Mouse (Mus musculus) liver, embryonic 11.5 days (tissue): ENCODE results near the gene Daam1. TPM values are rescaled to one million over a fixed set of nuclear protein-coding genes. Genes with fewer than 3 reads are reported as not detected.

Experiments used
- ATAC-seq: fragments of 200-750 bp; cut with Nextera tagmentation; replicated peaks from 2 replicates; pipeline ENCODE4 v1.8.0; 2017; ENCODE audit warnings: moderate number of reproducible peaks, mild to moderate bottlenecking, moderate TSS enrichment, moderate library complexity; ENCODE audit not compliant: low FRiP score
- DNase-seq: peaks from one replicate; pipeline ENCODE4 v3.0.0-alpha.2; 2017; ENCODE audit warnings: low spot score
- H3K27ac ChIP-seq: fragments of 300-500 bp; sonication (generic); 2 replicates; pipeline ENCODE4 v1.5.1; 2014; ENCODE audit warnings: mild to moderate bottlenecking, low read depth, low read length, control low read depth
- H3K27me3 ChIP-seq: fragments of 300-500 bp; sonication (generic); replicated peaks from 2 replicates; pipeline ENCODE4 v1.6.1; 2014; ENCODE audit warnings: low read length, mixed read lengths; ENCODE audit not compliant: control insufficient read depth, insufficient read depth
- H3K36me3 ChIP-seq: fragments of 300-500 bp; sonication (generic); 2 replicates; pipeline ENCODE4 v1.6.1; 2014; ENCODE audit warnings: mild to moderate bottlenecking, low read length, moderate library complexity, mixed read lengths; ENCODE audit not compliant: control insufficient read depth, insufficient read depth
- H3K4me1 ChIP-seq: fragments of 300-500 bp; sonication (generic); replicated peaks from 2 replicates; pipeline ENCODE4 v1.6.1; 2014; ENCODE audit warnings: low read length, mixed read lengths; ENCODE audit not compliant: control insufficient read depth, insufficient read depth
- H3K4me2 ChIP-seq: fragments of 300-500 bp; sonication (generic); 2 replicates; pipeline ENCODE4 v1.6.1; 2014; ENCODE audit warnings: mild to moderate bottlenecking, control low read depth, moderate library complexity
- H3K4me3 ChIP-seq: fragments of 300-500 bp; sonication (generic); 2 replicates; pipeline ENCODE4 v1.5.1; 2014; ENCODE audit warnings: low read depth, low read length, control low read depth
- H3K9ac ChIP-seq: fragments of 300-500 bp; sonication (generic); 2 replicates; pipeline ENCODE4 v1.6.1; 2014; ENCODE audit warnings: low read depth, low read length, control low read depth
- H3K9me3 ChIP-seq: fragments of 300-500 bp; sonication (generic); 2 replicates; pipeline ENCODE4 v1.6.1; 2016; ENCODE audit warnings: low read length, inconsistent platforms, mixed read lengths; ENCODE audit not compliant: control insufficient read depth
- WGBS: fragments of 180-500 bp; shearing (Covaris S2); extraction: QIAGEN DNeasy Blood & Tissue Kit; methylation state at CpG from one replicate; pipeline ENCODE4 v1.1.7; 2014; 5-methylcytosine and 5-hydroxymethylcytosine counted together
- polyA plus RNA-seq: library from polyadenylated mRNA; unstranded; fragments of >200 nt; fragmentation: Nextera tagmentation; extraction: Ambion mirVana; gene quantifications from 2 replicates; pipeline ENCODE4 v1.2.1, GENCODE M21; 2014

Daam1 gene
- polyA plus RNA-seq, 1 experiment from 2014 or later, result 15.2 TPM

GRCm38 (mm10) chr12:71970791-71971654 is 140.1 kb downstream of the Daam1 start:
- peaks cover 8% of the 10 kb centered on the region for H3K36me3 ChIP-seq
- H3K4me1 ChIP-seq, result peaks cover 7% of the 10 kb centered on the region
- H3K4me2 ChIP-seq, result no peak overlapping the region
- DNase-seq, result no peak
- H3K9ac ChIP-seq, result no peak overlapping the region
- H3K9me3 ChIP-seq, result no peaks in the 10 kb centered on the region
- no peak overlapping the region for H3K4me3 ChIP-seq
- no peaks in the 10 kb centered on the region for H3K27me3 ChIP-seq
- WGBS, result 69% methylated on average over 9 of the region's 9 CpGs
- peak; percentile 56 for ATAC-seq
- H3K27ac ChIP-seq, result no peak overlapping the region

GRCm38 (mm10) chr12:71972126-71972525 is 141.2 kb downstream of the Daam1 start:
- H3K27ac ChIP-seq, result no peak overlapping the region
- no peaks in the 10 kb centered on the region for H3K9me3 ChIP-seq
- H3K4me2 ChIP-seq, result no peak overlapping the region
- no peak overlapping the region for H3K9ac ChIP-seq
- peaks cover 8% of the 10 kb centered on the region for H3K36me3 ChIP-seq
- H3K27me3 ChIP-seq, result no peaks in the 10 kb centered on the region
- H3K4me1 ChIP-seq, result peaks cover 7% of the 10 kb centered on the region
- DNase-seq (no peak), ATAC-seq (no peak)
- H3K4me3 ChIP-seq, result no peak overlapping the region
- 62% methylated on average over 5 of the region's 5 CpGs for WGBS

- DNase-seq, result no peak
- Histone ChIP-seq H3K4me1 (peaks cover 7% of the 10 kb centered on the region), H3K9ac (no peak overlapping the region), H3K4me2 (no peak overlapping the region), H3K9me3 (no peaks in the 10 kb centered on the region), H3K4me3 (no peak overlapping the region), H3K27ac (no peak overlapping the region), H3K27me3 (no peaks in the 10 kb centered on the region), H3K36me3 (peaks cover 8% of the 10 kb centered on the region)
- WGBS, result 80% methylated on average over 12 of the region's 12 CpGs
- ATAC-seq, result no peak
Measured at GRCm38 (mm10) chr12:71972619-71973266, 141.9 kb downstream of the Daam1 start.

GRCm38 (mm10) chr12:71973577-71973976 is 142.7 kb downstream of the Daam1 start:
- peaks cover 12% of the 10 kb centered on the region for H3K4me1 ChIP-seq

GRCm38 (mm10) chr12:71975626-71976025 is 144.7 kb downstream of the Daam1 start:
- peaks cover 17% of the 10 kb centered on the region for H3K4me1 ChIP-seq
- ATAC-seq (no peak), DNase-seq (no peak)
- no peaks in the 10 kb centered on the region for H3K9me3 ChIP-seq
- H3K27me3 ChIP-seq, result no peaks in the 10 kb centered on the region
- H3K9ac ChIP-seq, result no peak overlapping the region
- peaks cover 8% of the 10 kb centered on the region for H3K36me3 ChIP-seq
- no peak overlapping the region for H3K4me3 ChIP-seq
- H3K27ac ChIP-seq, result no peak overlapping the region
- WGBS, result 71% methylated on average over 1 of the region's 1 CpGs
- no peak overlapping the region for H3K4me2 ChIP-seq

More at GRCm38 (mm10) chr12:71973577-71973976, 142.7 kb downstream of the Daam1 start:
- Histone ChIP-seq H3K9me3 (no peaks in the 10 kb centered on the region), H3K27me3 (no peaks in the 10 kb centered on the region), H3K27ac (no peak overlapping the region), H3K36me3 (peaks cover 8% of the 10 kb centered on the region), H3K4me2 (no peak overlapping the region), H3K4me3 (no peak overlapping the region), H3K9ac (no peak overlapping the region)
- DNase-seq (no peak), ATAC-seq (no peak)
- 76% methylated on average over 9 of the region's 9 CpGs for WGBS

GRCm38 (mm10) chr12:71976361-71976960 is 145.6 kb downstream of the Daam1 start:
- ATAC-seq (no peak), DNase-seq (no peak)
- Histone ChIP-seq H3K9ac (no peak overlapping the region), H3K27me3 (no peaks in the 10 kb centered on the region), H3K36me3 (peaks cover 8% of the 10 kb centered on the region), H3K9me3 (no peaks in the 10 kb centered on the region), H3K4me1 (peaks cover 14% of the 10 kb centered on the region), H3K4me2 (no peak overlapping the region), H3K27ac (no peak overlapping the region), H3K4me3 (no peak overlapping the region)
- 62% methylated on average over 7 of the region's 7 CpGs for WGBS

GRCm38 (mm10) chr12:71977364-71977763 is 146.5 kb downstream of the Daam1 start:
- Histone ChIP-seq H3K9me3 (no peaks in the 10 kb centered on the region), H3K27ac (no peak overlapping the region), H3K36me3 (peaks cover 8% of the 10 kb centered on the region), H3K4me3 (no peak overlapping the region), H3K4me2 (no peak overlapping the region), H3K4me1 (peaks cover 12% of the 10 kb centered on the region), H3K9ac (no peak overlapping the region), H3K27me3 (no peaks in the 10 kb centered on the region)
- WGBS, result 92% methylated on average over 7 of the region's 7 CpGs
- DNase-seq, result no peak
- ATAC-seq, result no peak

GRCm38 (mm10) chr12:71978513-71979352 is 147.9 kb downstream of the Daam1 start:
- Histone ChIP-seq H3K4me1 (peaks cover 12% of the 10 kb centered on the region), H3K9me3 (no peaks in the 10 kb centered on the region), H3K4me2 (peak overlapping the region; percentile 42), H3K27ac (0 out of 2 replicates have a peak overlapping the region, but pooled peaks have one; percentile 33), H3K27me3 (no peaks in the 10 kb centered on the region), H3K4me3 (0 out of 2 replicates have a peak overlapping the region, but pooled peaks have one; percentile 8), H3K9ac (peak overlapping the region; percentile 17; the same call in 1 of the 2 replicates), H3K36me3 (peaks cover 16% of the 10 kb centered on the region)
- WGBS, result 46% methylated on average over 12 of the region's 12 CpGs
- ATAC-seq (peak; percentile 81), DNase-seq (peak; percentile 53)
